Mouse (Mus musculus) thymus, adult 2 months (tissue): Measurements from ENCODE around the gene Pafah1b1. TPM values are rescaled to one million over a fixed set of nuclear protein-coding genes. Genes with fewer than 3 reads are reported as not detected.

Experiments used
- DNase-seq: peaks from one replicate; pipeline ENCODE4 v3.0.0; 2021
- H3K27ac ChIP-seq: fragments of 200-500 bp; 2 replicates; pipeline ENCODE4 v1.5.1; 2012; ENCODE audit warnings: low read length, control low read depth; ENCODE audit not compliant: control insufficient read depth, insufficient read depth
- H3K27me3 ChIP-seq: fragments of 200-500 bp; 2 replicates; pipeline ENCODE4 v1.6.1; 2012; ENCODE audit warnings: mild to moderate bottlenecking, low read length, moderate library complexity, mixed read lengths; ENCODE audit not compliant: control insufficient read depth, insufficient read depth
- H3K36me3 ChIP-seq: fragments of 200-500 bp; 2 replicates; pipeline ENCODE4 v1.6.1; 2012; ENCODE audit warnings: mild to moderate bottlenecking, low read length, moderate library complexity; ENCODE audit not compliant: control insufficient read depth, insufficient read depth
- H3K4me1 ChIP-seq: fragments of 200-500 bp; replicated peaks from 2 replicates; pipeline ENCODE4 v1.6.1; 2012; ENCODE audit warnings: low read length; ENCODE audit not compliant: control insufficient read depth, insufficient read depth
- H3K4me3 ChIP-seq: fragments of 200-500 bp; 2 replicates; pipeline ENCODE4 v1.5.1; 2012; ENCODE audit warnings: mild to moderate bottlenecking, low read length, control low read depth, moderate library complexity; ENCODE audit not compliant: control insufficient read depth, insufficient read depth
- CTCF ChIP-seq: fragments of 200-500 bp; IDR thresholded peaks from 2 replicates; pipeline ENCODE4 v1.5.1; 2012; ENCODE audit warnings: mild to moderate bottlenecking, control low read depth, low read length, moderate library complexity, borderline replicate concordance; ENCODE audit not compliant: control insufficient read depth, poor library complexity, insufficient read depth; ENCODE audit errors: extremely low read depth
- POLR2A ChIP-seq: fragments of 200-500 bp; IDR thresholded peaks from 2 replicates; pipeline ENCODE4 v1.6.1; 2012; ENCODE audit warnings: mild to moderate bottlenecking, low read length, control low read depth, moderate library complexity; ENCODE audit not compliant: control insufficient read depth, poor library complexity, insufficient read depth; ENCODE audit errors: extremely low read depth
- WGBS: fragments of 180-500 bp; shearing (Covaris S2); methylation state at CpG from one replicate; pipeline ENCODE4 v1.1.7; 2018; 5-methylcytosine and 5-hydroxymethylcytosine counted together
- polyA plus RNA-seq: library from polyadenylated mRNA; depleted of rRNA; stranded (reverse); fragments of >200 nt; gene quantifications from 2 replicates; pipeline ENCODE4 v1.2.3, GENCODE M21; 2012

The Pafah1b1 gene
- polyA plus RNA-seq, 1 experiment, result 27.2 TPM

- DNase-seq, result no peak
- Histone ChIP-seq H3K4me3 (no peak overlapping the region), H3K4me1 (no peaks in the 10 kb centered on the region), H3K27me3 (no peaks in the 10 kb centered on the region), H3K36me3 (peaks cover 3% of the 10 kb centered on the region), H3K27ac (no peak overlapping the region)
- WGBS, result 95% methylated on average over 2 of the region's 2 CpGs
- TF ChIP-seq POLR2A (no peak), CTCF (no peak)
Measured at GRCm38 (mm10) chr11:74704068-74704467, 20.4 kb downstream of the Pafah1b1 start.

DNA sequence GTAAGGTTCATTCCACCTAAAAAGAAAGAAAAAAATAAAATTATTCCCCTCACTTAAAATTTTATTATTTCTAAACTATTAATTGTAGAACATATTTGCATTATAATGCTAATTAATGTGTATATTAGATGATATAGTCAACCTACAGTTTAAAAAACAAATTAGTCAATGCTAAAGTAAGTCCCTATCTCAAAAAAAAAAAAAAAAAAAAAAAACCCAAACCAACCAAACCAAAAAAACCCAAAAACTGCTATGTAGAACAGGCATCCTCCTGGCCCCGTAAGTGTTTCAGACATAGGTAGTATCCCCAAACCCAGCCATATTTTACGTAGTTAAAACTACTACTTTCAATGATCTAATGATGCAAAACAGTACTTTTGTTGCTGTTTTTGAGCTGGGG, 25.0 kb downstream of the Pafah1b1 start:
- Histone ChIP-seq H3K4me3 (no peak overlapping the region), H3K27ac (no peak overlapping the region)
- WGBS, result 98% methylated on average over 2 of the region's 2 CpGs

DNA sequence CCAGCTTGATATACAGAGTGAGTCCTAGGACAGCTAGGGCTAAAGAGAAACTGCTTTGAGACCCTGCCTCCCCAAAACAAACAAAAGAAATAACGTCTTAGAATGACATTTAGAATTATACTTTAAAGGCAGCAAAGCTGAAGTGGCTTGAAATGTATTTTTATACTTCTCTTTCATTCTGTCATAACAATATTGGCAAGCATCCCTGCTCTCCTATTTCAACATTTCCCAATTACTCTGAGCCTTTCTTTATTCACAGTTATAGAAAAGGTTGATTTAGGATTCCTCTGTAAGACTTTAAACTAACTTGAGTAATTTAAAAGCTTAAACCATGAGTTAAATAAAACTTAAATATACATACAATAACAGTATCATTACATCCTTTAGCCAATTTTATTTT, 32.3 kb downstream of the Pafah1b1 start:
- no peaks in the 10 kb centered on the region for H3K4me1 ChIP-seq
- WGBS, result 86% methylated on average over 1 of the region's 1 CpGs
- H3K27me3 ChIP-seq, result no peaks in the 10 kb centered on the region
- no peak for TF ChIP-seq CTCF
- no peak for TF ChIP-seq POLR2A
- DNase-seq, result no peak
- H3K27ac ChIP-seq, result no peak overlapping the region
- no peak overlapping the region for H3K4me3 ChIP-seq
- peaks cover 30% of the 10 kb centered on the region for H3K36me3 ChIP-seq

More for the DNA sequence above, 25.0 kb downstream of the Pafah1b1 start:
- H3K36me3 ChIP-seq, result peaks cover 25% of the 10 kb centered on the region
- no peaks in the 10 kb centered on the region for H3K4me1 ChIP-seq
- H3K27me3 ChIP-seq, result no peaks in the 10 kb centered on the region
- TF ChIP-seq POLR2A (no peak), CTCF (no peak)
- DNase-seq, result no peak

- DNase-seq, result no peak
- Histone ChIP-seq H3K27ac (no peak overlapping the region), H3K36me3 (peaks cover 55% of the 10 kb centered on the region), H3K4me3 (no peak overlapping the region), H3K4me1 (no peaks in the 10 kb centered on the region), H3K27me3 (no peaks in the 10 kb centered on the region)
- TF ChIP-seq CTCF, result no peak
- no peak for TF ChIP-seq POLR2A
- 95% methylated on average over 4 of the region's 4 CpGs for WGBS
Measured at GRCm38 (mm10) chr11:74675156-74675555, 49.3 kb downstream of the Pafah1b1 start.

GRCm38 (mm10) chr11:74674713-74675112, 49.8 kb downstream of the Pafah1b1 start:
- TF ChIP-seq CTCF, result no peak
- no peak for TF ChIP-seq POLR2A
- 97% methylated on average over 8 of the region's 8 CpGs for WGBS

DNA sequence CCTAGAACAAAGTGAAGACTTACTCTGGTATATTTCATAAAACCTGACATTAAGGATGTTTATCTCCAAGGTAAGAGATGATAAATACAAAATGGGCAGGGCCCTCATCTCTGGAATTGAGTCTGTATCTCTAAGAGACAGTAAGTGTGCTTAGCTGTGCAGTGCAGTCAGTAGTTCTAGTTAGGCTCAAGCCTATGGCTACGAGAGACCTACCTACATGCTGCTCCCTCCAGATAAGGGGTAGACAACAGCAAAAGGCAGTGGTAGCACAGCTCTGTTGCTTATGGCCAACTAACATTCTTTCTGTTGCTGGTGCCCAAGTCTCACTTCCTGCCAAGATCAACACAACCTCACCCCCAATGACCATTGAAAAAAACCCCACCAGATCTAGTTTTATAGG, 50.9 kb downstream of the Pafah1b1 start:
- Histone ChIP-seq H3K27me3 (no peaks in the 10 kb centered on the region), H3K27ac (no peak overlapping the region), H3K36me3 (peaks cover 39% of the 10 kb centered on the region), H3K4me3 (no peak overlapping the region), H3K4me1 (no peaks in the 10 kb centered on the region)
- TF ChIP-seq POLR2A (no peak), CTCF (no peak)
- DNase-seq, result no peak
- WGBS, result 89% methylated on average over 1 of the region's 1 CpGs

More at GRCm38 (mm10) chr11:74674713-74675112, 49.8 kb downstream of the Pafah1b1 start:
- H3K4me3 ChIP-seq, result no peak overlapping the region
- no peak for DNase-seq
- H3K36me3 ChIP-seq, result peaks cover 51% of the 10 kb centered on the region
- H3K27ac ChIP-seq, result no peak overlapping the region
- H3K27me3 ChIP-seq, result no peaks in the 10 kb centered on the region
- H3K4me1 ChIP-seq, result no peaks in the 10 kb centered on the region

GRCm38 (mm10) chr11:74672901-74673513, 51.5 kb downstream of the Pafah1b1 start:
- H3K27me3 ChIP-seq, result no peaks in the 10 kb centered on the region
- no peak for TF ChIP-seq POLR2A
- TF ChIP-seq CTCF, result no peak
- no peak for DNase-seq
- no peak overlapping the region for H3K27ac ChIP-seq
- H3K4me1 ChIP-seq, result no peaks in the 10 kb centered on the region
- no peak overlapping the region for H3K4me3 ChIP-seq
- WGBS, result 90% methylated on average over 6 of the region's 6 CpGs
- peaks cover 34% of the 10 kb centered on the region for H3K36me3 ChIP-seq
